Mouse (Mus musculus): ENCODE measurements around the gene Rbm46. TPM values are rescaled to one million over a fixed set of nuclear protein-coding genes. Genes with fewer than 3 reads are reported as not detected.

Rbm46 gene
- polyA plus RNA-seq, 1 experiment from 2014 or later = 4.1 TPM

GRCm38 (mm10) chr3:82811851-82812250 is 64.4 kb downstream of the Rbm46 start:
- Histone ChIP-seq H3K27ac (no peak overlapping the region), H3K4me2 (no peak overlapping the region), H3K9me3 (no peaks in the 10 kb centered on the region), H3K4me1 (no peaks in the 10 kb centered on the region), H3K36me3 (no peaks in the 10 kb centered on the region), H3K4me3 (no peak overlapping the region), H3K9ac (no peak overlapping the region), H3K27me3 (no peaks in the 10 kb centered on the region)
- 79% methylated on average over 3 of the region's 3 CpGs for WGBS
- ATAC-seq (ENCODE audit: insufficient number of reproducible peaks, insufficient read depth, low FRiP score, low TSS enrichment, low read depth) = no peak

GRCm38 (mm10) chr3:82810334-82811120 is 65.8 kb downstream of the Rbm46 start:
- Histone ChIP-seq H3K4me1 (no peaks in the 10 kb centered on the region), H3K4me2 (no peak overlapping the region), H3K9ac (no peak overlapping the region), H3K27me3 (no peaks in the 10 kb centered on the region), H3K36me3 (no peaks in the 10 kb centered on the region), H3K27ac (no peak overlapping the region), H3K9me3 (no peaks in the 10 kb centered on the region), H3K4me3 (no peak overlapping the region)
- 80% methylated on average over 7 of the region's 7 CpGs for WGBS
- no peak for ATAC-seq (ENCODE audit: insufficient number of reproducible peaks, insufficient read depth, low FRiP score, low TSS enrichment, low read depth)

- Histone ChIP-seq H3K4me1 (no peaks in the 10 kb centered on the region), H3K9ac (no peak overlapping the region), H3K36me3 (no peaks in the 10 kb centered on the region), H3K27ac (no peak overlapping the region), H3K27me3 (no peaks in the 10 kb centered on the region), H3K4me3 (no peak overlapping the region), H3K9me3 (no peaks in the 10 kb centered on the region), H3K4me2 (no peak overlapping the region)
- WGBS = 66% methylated on average over 7 of the region's 7 CpGs
- no peak for ATAC-seq (ENCODE audit: insufficient number of reproducible peaks, insufficient read depth, low FRiP score, low TSS enrichment, low read depth)
Observed at GRCm38 (mm10) chr3:82809769-82810168, 66.5 kb downstream of the Rbm46 start.

GRCm38 (mm10) chr3:82808323-82808911 is 67.9 kb downstream of the Rbm46 start:
- no peak for ATAC-seq (ENCODE audit: insufficient number of reproducible peaks, insufficient read depth, low FRiP score, low TSS enrichment, low read depth)
- WGBS = 89% methylated on average over 1 of the region's 1 CpGs
- H3K4me1 ChIP-seq = no peaks in the 10 kb centered on the region
- H3K4me3 ChIP-seq = no peak overlapping the region
- no peak overlapping the region for H3K4me2 ChIP-seq
- H3K9me3 ChIP-seq = no peaks in the 10 kb centered on the region
- H3K9ac ChIP-seq = no peak overlapping the region
- no peaks in the 10 kb centered on the region for H3K36me3 ChIP-seq
- no peak overlapping the region for H3K27ac ChIP-seq
- H3K27me3 ChIP-seq = no peaks in the 10 kb centered on the region

GRCm38 (mm10) chr3:82805291-82805690 is 71.0 kb downstream of the Rbm46 start:
- H3K9ac ChIP-seq = no peak overlapping the region
- 74% methylated on average over 7 of the region's 7 CpGs for WGBS

GRCm38 (mm10) chr3:82800470-82800843 is 75.8 kb downstream of the Rbm46 start:
- no peak overlapping the region for H3K4me2 ChIP-seq
- no peak for ATAC-seq (ENCODE audit: insufficient number of reproducible peaks, insufficient read depth, low FRiP score, low TSS enrichment, low read depth)
- H3K27me3 ChIP-seq = no peaks in the 10 kb centered on the region

More at GRCm38 (mm10) chr3:82805291-82805690, 71.0 kb downstream of the Rbm46 start:
- Histone ChIP-seq H3K4me1 (no peaks in the 10 kb centered on the region), H3K27me3 (no peaks in the 10 kb centered on the region), H3K4me3 (no peak overlapping the region), H3K36me3 (no peaks in the 10 kb centered on the region), H3K9me3 (no peaks in the 10 kb centered on the region), H3K27ac (no peak overlapping the region), H3K4me2 (no peak overlapping the region)
- ATAC-seq (ENCODE audit: insufficient number of reproducible peaks, insufficient read depth, low FRiP score, low TSS enrichment, low read depth) = no peak

GRCm38 (mm10) chr3:82799735-82800469 is 76.4 kb downstream of the Rbm46 start:
- no peaks in the 10 kb centered on the region for H3K9me3 ChIP-seq
- 86% methylated on average over 4 of the region's 4 CpGs for WGBS
- no peaks in the 10 kb centered on the region for H3K4me1 ChIP-seq
- no peak for ATAC-seq (ENCODE audit: insufficient number of reproducible peaks, insufficient read depth, low FRiP score, low TSS enrichment, low read depth)
- no peak overlapping the region for H3K4me3 ChIP-seq
- H3K27ac ChIP-seq = no peak overlapping the region
- H3K36me3 ChIP-seq = no peaks in the 10 kb centered on the region
- H3K4me2 ChIP-seq = no peak overlapping the region
- H3K27me3 ChIP-seq = no peaks in the 10 kb centered on the region
- no peak overlapping the region for H3K9ac ChIP-seq

More at GRCm38 (mm10) chr3:82800470-82800843, 75.8 kb downstream of the Rbm46 start:
- Histone ChIP-seq H3K27ac (no peak overlapping the region), H3K9me3 (no peaks in the 10 kb centered on the region), H3K4me3 (no peak overlapping the region), H3K4me1 (no peaks in the 10 kb centered on the region), H3K9ac (no peak overlapping the region), H3K36me3 (no peaks in the 10 kb centered on the region)
- 86% methylated on average over 3 of the region's 3 CpGs for WGBS

- Histone ChIP-seq H3K4me1 (no peaks in the 10 kb centered on the region), H3K27ac (no peak overlapping the region), H3K9ac (no peak overlapping the region), H3K27me3 (no peaks in the 10 kb centered on the region), H3K4me2 (no peak overlapping the region), H3K9me3 (no peaks in the 10 kb centered on the region), H3K4me3 (no peak overlapping the region), H3K36me3 (no peaks in the 10 kb centered on the region)
- no peak for ATAC-seq (ENCODE audit: insufficient number of reproducible peaks, insufficient read depth, low FRiP score, low TSS enrichment, low read depth)
- WGBS = 63% methylated on average over 1 of the region's 1 CpGs
Observed at GRCm38 (mm10) chr3:82793656-82794055, 82.6 kb downstream of the Rbm46 start.

- Histone ChIP-seq H3K4me2 (no peak overlapping the region), H3K9me3 (no peaks in the 10 kb centered on the region), H3K27me3 (no peaks in the 10 kb centered on the region), H3K4me3 (no peak overlapping the region), H3K27ac (no peak overlapping the region), H3K4me1 (peaks cover 3% of the 10 kb centered on the region; the same call in 1 of the 2 replicates), H3K9ac (no peak overlapping the region), H3K36me3 (no peaks in the 10 kb centered on the region)
- no peak for ATAC-seq (ENCODE audit: insufficient number of reproducible peaks, insufficient read depth, low FRiP score, low TSS enrichment, low read depth)
- WGBS = 83% methylated on average over 3 of the region's 3 CpGs
Observed at GRCm38 (mm10) chr3:82791663-82792062, 84.6 kb downstream of the Rbm46 start.
